Mouse (Mus musculus) liver, embryonic 14.5 days (tissue): ENCODE data around the gene Fcgbp. TPM values are rescaled to one million over a fixed set of nuclear protein-coding genes. Genes with fewer than 3 reads are reported as not detected.
A peak's percentile ranks its signal among the peaks of the same experiment; 100 is the strongest.

Experiments
- ATAC-seq: fragments of 200-750 bp; cut with Nextera tagmentation; 2 replicates; pipeline ENCODE4 v1.8.0; 2017; ENCODE audit warnings: moderate number of reproducible peaks, mild to moderate bottlenecking, moderate library complexity; ENCODE audit not compliant: insufficient read depth
- DNase-seq, 3 experiments: peaks; one replicate each; pipeline ENCODE4 v3.0.0-alpha.2; 2012 to 2013; ENCODE audit warnings: low read depth in 3 of 3, low spot score in 3 of 3
- H3K27ac ChIP-seq: fragments of 300-500 bp; sonication (generic); 2 replicates; pipeline ENCODE4 v1.5.1; 2014; ENCODE audit warnings: moderate library complexity, mild to moderate bottlenecking, control low read depth, inconsistent platforms
- H3K27me3 ChIP-seq: fragments of 300-500 bp; sonication (generic); 2 replicates; pipeline ENCODE4 v1.6.1; 2014; ENCODE audit warnings: mild to moderate bottlenecking, low read length, moderate library complexity; ENCODE audit not compliant: control insufficient read depth, insufficient read depth
- H3K36me3 ChIP-seq: fragments of 300-500 bp; sonication (generic); replicated peaks from 2 replicates; pipeline ENCODE4 v1.6.1; 2014; ENCODE audit warnings: low read depth; ENCODE audit not compliant: control insufficient read depth, insufficient read depth
- H3K4me1 ChIP-seq, 2 experiments: fragments of 200-500 bp in 1 of 2; fragments of 300-500 bp in 1 of 2; sonication (generic) in 1 of 2; replicated peaks; 2 replicates each; pipeline ENCODE4 v1.6.1; 2012 to 2014; ENCODE audit warnings: antibody characterized with exemption in 1 of 2, inconsistent platforms in 1 of 2, low read length in 1 of 2; ENCODE audit not compliant: control insufficient read depth in 2 of 2, insufficient read depth in 2 of 2
- H3K4me2 ChIP-seq: fragments of 300-500 bp; sonication (generic); 2 replicates; pipeline ENCODE4 v1.6.1; 2014; ENCODE audit warnings: low read depth, mild to moderate bottlenecking, control low read depth, moderate library complexity
- H3K4me3 ChIP-seq, 2 experiments: fragments of 200-500 bp in 1 of 2; fragments of 300-500 bp in 1 of 2; sonication (generic) in 1 of 2; 2 replicates each; pipeline ENCODE4 v1.5.1; 2012 to 2014; ENCODE audit warnings: low read depth in 2 of 2, low read length in 2 of 2, mild to moderate bottlenecking in 2 of 2, control low read depth in 1 of 2, inconsistent platforms in 1 of 2, moderate library complexity in 1 of 2; ENCODE audit not compliant: insufficient read depth in 1 of 2
- H3K9ac ChIP-seq: fragments of 300-500 bp; sonication (generic); replicated peaks from 2 replicates; pipeline ENCODE4 v1.6.1; 2014; ENCODE audit warnings: mild to moderate bottlenecking, control low read depth, moderate library complexity
- H3K9me3 ChIP-seq: fragments of 300-500 bp; sonication (generic); 2 replicates; pipeline ENCODE4 v1.6.1; 2016; ENCODE audit warnings: low read length, mixed read lengths; ENCODE audit not compliant: control insufficient read depth
- CTCF ChIP-seq: IDR thresholded peaks from 2 replicates; pipeline ENCODE4 v1.5.1; 2016; ENCODE audit warnings: antibody characterized with exemption, low read depth, control low read depth
- EP300 ChIP-seq: IDR thresholded peaks from 2 replicates; pipeline ENCODE4 v1.6.1; 2016; ENCODE audit warnings: antibody characterized with exemption, low read depth
- WGBS: fragments of 180-500 bp; shearing (Covaris S2); extraction: QIAGEN DNeasy Blood & Tissue Kit; methylation state at CpG from one replicate; pipeline ENCODE4 v1.1.7; 2014; ENCODE audit not compliant: insufficient replicate concordance; 5-methylcytosine and 5-hydroxymethylcytosine counted together
- polyA plus RNA-seq, 2 experiments: library from polyadenylated mRNA; depleted of rRNA in 1 of 2; stranded (reverse) in 1 of 2; unstranded in 1 of 2; fragments of >200 nt; fragmentation: Nextera tagmentation in 1 of 2; extraction: Ambion mirVana in 1 of 2; gene quantifications; 2 replicates each; pipeline versions ENCODE4 v1.2.1 to v1.2.3; 2012 to 2014

Gene Fcgbp
- polyA plus RNA-seq, 2 experiments: not detected

- DNase-seq (no peak), ATAC-seq (no peak)
- no peaks in the 10 kb centered on the region for H3K4me1 ChIP-seq
- H3K9me3 ChIP-seq: no peaks in the 10 kb centered on the region
- no peaks in the 10 kb centered on the region for H3K27me3 ChIP-seq
- WGBS: 70% methylated on average over 3 of the region's 3 CpGs
- H3K4me3 ChIP-seq: no peak overlapping the region
- H3K4me2 ChIP-seq: no peak overlapping the region
- no peak overlapping the region for H3K9ac ChIP-seq
- H3K27ac ChIP-seq: no peak overlapping the region
- no peak for TF ChIP-seq EP300
- TF ChIP-seq CTCF: no peak
- H3K36me3 ChIP-seq: no peaks in the 10 kb centered on the region
These were observed 88.9 kb downstream of the Fcgbp start for GRCm38 (mm10) chr7:28159893-28160292.

DNA sequence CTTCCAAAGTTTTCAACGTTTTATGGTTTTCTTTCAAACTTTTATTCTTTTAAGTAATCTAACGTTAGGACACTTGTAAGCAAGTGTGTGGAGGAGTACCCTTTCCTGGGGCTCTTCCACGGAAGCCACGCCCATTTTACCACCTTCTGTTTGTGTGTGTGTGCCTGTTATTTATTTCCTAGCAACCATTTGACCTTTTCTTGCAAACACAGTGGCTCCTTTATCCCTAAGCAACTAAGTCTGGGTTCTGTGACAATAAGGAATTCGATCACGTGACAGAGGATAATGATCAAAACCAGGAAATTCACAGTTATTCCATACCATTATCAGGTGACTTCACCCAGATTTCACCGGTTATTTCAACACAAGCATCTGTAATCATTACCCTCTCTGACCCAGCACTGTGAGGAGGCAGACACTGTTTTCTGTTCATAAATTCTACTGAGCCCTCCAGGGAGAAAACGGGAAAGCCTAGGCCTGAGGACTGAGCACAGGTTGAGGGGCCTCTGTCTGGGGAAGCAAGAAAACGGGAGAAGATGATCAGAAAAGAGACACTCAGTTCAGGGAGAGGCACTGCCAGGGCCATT lies 90.2 kb downstream of the Fcgbp start:
- ATAC-seq (no peak), DNase-seq (no peak)
- Histone ChIP-seq H3K27me3 (no peaks in the 10 kb centered on the region), H3K4me1 (no peaks in the 10 kb centered on the region), H3K9me3 (no peaks in the 10 kb centered on the region; the same call in 1 of the 2 replicates), H3K9ac (no peak overlapping the region), H3K36me3 (no peaks in the 10 kb centered on the region), H3K27ac (no peak overlapping the region), H3K4me3 (no peak overlapping the region), H3K4me2 (no peak overlapping the region)
- WGBS: 39% methylated on average over 9 of the region's 9 CpGs
- TF ChIP-seq CTCF: no peak
- no peak for TF ChIP-seq EP300

- Histone ChIP-seq H3K36me3 (no peaks in the 10 kb centered on the region), H3K4me2 (no peak overlapping the region), H3K4me3 (no peak overlapping the region), H3K9ac (no peak overlapping the region), H3K27me3 (no peaks in the 10 kb centered on the region), H3K27ac (no peak overlapping the region), H3K4me1 (peaks cover under 1 to 3% of the 10 kb centered on the region in 2 experiments; a peak in 3 of 4 replicates), H3K9me3 (no peaks in the 10 kb centered on the region; the same call in 1 of the 2 replicates)
- TF ChIP-seq CTCF (0 out of 2 replicates have a peak, but pooled peaks have one; percentile 35), EP300 (no peak)
- ATAC-seq (no peak), DNase-seq (no peak)
- WGBS: 69% methylated on average over 6 of the region's 6 CpGs
These were observed 94.4 kb downstream of the Fcgbp start for GRCm38 (mm10) chr7:28165406-28165805.

GRCm38 (mm10) chr7:28168320-28169115 lies 97.5 kb downstream of the Fcgbp start:
- WGBS: 2% methylated on average over 9 of the region's 9 CpGs
- Histone ChIP-seq H3K4me1 (peaks cover 10 to 20% of the 10 kb centered on the region in 2 experiments), H3K9ac (peak overlapping the region; percentile 86), H3K27ac (peak overlapping the region; percentile 88), H3K36me3 (no peaks in the 10 kb centered on the region), H3K4me3 (peak overlapping the region; percentile 77 to 80), H3K9me3 (no peaks in the 10 kb centered on the region; the same call in 1 of the 2 replicates), H3K27me3 (no peaks in the 10 kb centered on the region), H3K4me2 (peak overlapping the region; percentile 99)
- DNase-seq (peak; percentile 71 to 74 (median 71)), ATAC-seq (peak; percentile 45)
- peak; percentile 96 for TF ChIP-seq CTCF
- no peak for TF ChIP-seq EP300
